Mouse (Mus musculus) thymus, postnatal 36 days (tissue): ENCODE data around the gene Adora1.
"Not testable (repeated sequence)": the region's sequence is repeated elsewhere in the genome, so short reads cannot be mapped to it uniquely, and the experiment has no call there.

ENCODE experiments used
- DNase-seq, 2 experiments: peaks; one replicate each; pipeline ENCODE4 v3.0.0; 2022; ENCODE audit warnings: mixed read lengths in 2 of 2

Gene Adora1

DNA sequence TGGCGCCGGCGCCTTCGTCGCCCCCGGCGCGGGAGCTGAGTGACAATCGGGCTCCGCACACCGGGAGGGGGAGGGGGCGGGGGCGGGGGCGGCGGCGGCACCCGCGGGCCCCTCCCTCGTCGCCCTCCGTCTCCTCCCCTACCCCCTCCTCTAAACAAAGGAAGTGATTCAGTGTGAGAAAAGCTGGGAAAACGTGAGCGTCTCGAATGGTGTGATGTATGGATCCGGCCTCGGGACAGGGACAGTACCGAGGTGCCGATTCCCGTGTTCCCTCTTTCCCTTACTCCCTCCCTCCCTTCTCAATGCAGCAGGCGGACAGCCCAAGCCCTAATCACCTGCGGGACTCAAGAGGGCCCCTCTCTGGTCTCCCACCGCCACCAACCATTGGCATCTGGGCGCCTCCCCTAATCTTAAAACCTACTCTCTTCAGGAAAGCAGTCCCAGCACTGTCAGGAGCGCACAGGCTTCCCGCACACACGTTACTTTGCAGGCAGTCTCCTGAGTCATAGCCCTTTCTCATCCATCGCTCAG lies at the start of gene Adora1:
Gene Adora1, minus strand, starts transcription at position 41 of the 531 bp plus-strand sequence.
- DNase-seq: no peak

GRCm38 (mm10) chr1:134283108-134283507 lies 47.9 kb upstream of the Adora1 start:
- DNase-seq: no peak

DNA sequence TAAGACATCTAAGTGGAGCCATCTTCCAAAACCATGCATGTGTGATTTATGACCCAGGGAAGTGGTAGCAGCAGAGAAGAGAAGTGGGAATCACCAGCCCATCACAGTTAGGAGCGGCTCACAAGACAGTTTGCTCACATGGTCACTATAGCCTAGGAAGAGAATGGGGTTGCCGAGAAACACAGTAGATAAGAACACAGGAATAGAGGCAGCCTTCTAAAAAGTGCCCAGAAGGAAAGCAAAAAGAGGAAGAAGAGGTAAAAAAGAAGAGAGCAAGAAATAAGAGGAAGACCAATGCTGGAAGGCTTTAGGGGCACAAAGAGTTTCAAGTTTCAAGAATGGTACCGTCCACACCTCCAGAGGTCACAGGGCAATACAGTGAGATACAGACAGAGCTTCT lies 47.1 kb upstream of the Adora1 start:
- no peak for DNase-seq

DNA sequence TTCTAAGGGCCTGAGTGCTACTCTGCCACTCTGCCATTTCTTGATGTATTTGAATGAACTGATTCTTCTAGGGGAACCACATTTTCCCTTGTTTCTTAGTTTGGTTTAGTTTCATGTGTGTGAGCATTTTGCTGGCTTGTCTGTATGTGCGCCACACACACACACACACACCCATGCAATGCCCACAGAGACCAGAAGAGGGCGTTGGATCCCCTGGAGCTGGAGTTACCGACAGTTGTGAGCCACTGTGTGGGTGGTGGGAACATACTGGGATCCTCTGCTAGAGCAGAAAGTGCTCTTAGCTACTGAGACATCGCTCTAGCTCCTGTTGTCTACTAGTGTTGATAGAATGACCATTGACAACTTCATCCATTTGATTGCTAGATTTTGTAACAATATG lies 46.3 kb upstream of the Adora1 start:
- DNase-seq: no peak

GRCm38 (mm10) chr1:134280174-134280573 lies 44.9 kb upstream of the Adora1 start:
- DNase-seq: no peak

DNA sequence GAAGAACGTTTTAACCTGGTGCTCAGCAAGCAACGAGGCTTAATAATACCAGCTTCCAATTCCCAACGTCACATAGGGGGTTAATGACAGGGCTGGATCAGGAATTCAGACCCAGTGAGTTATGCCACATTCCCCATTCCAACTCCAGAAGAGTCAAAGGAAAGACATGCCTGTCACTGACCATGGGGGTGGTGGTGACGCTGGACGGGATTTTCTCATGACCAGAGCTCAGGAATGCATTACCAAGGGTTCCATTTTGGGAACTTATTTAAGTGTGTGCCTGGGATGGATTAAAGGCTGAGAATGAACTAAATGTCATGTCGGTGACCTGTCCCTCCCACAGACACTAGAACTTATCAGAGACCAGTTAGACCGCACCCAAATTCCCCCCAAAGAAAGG lies 41.6 kb upstream of the Adora1 start:
- no peak for DNase-seq

GRCm38 (mm10) chr1:134275616-134276464 lies 40.6 kb upstream of the Adora1 start:
- no peak for DNase-seq

GRCm38 (mm10) chr1:134274483-134274920 lies 39.3 kb upstream of the Adora1 start:
- DNase-seq: no peak

- DNase-seq: no peak
Measured at GRCm38 (mm10) chr1:134273493-134274395, 38.5 kb upstream of the Adora1 start.

DNA sequence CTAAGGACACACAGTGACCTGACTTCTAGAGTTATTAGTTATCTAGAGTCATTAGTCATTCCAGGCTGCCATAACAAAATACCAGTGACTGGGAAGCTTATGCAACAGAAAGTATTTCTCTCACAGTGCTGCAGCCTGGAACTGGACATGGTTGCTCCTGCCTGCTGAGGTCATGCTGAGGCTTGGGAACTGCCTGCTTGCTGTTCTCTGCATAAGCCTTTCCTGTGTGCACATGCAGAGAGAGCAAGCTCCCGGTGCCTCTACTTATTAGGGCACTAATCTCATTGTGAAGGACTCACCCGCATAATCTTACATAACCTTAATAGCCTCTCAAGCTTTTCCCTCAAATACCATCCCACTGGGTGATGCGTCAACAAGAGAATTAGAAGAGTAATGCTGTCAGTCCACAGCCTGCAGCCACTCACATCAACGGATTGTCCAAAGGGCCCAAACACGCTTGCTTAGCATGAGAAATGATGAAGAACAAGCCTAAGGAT lies 37.6 kb upstream of the Adora1 start:
- DNase-seq: no peak

DNA sequence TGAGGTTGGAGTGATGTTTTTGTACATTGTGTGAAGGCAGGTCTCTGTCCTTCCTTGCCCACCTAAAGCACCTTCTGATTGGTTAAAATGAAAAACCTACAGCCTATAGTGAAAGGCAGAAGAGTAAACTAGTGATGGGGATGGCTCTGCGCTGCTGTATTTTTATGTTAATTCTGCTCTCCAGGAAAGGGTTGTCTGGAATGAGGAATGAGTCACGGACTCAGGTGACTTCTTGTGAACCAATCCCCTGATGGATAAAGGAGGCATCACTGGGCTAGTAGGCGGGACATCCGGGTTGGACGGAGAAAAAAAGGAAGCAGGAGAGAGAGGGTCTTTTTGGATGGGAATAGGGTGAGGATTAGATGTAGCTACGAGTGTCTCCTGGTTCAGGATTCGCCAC lies 34.8 kb upstream of the Adora1 start:
- no peak for DNase-seq

DNA sequence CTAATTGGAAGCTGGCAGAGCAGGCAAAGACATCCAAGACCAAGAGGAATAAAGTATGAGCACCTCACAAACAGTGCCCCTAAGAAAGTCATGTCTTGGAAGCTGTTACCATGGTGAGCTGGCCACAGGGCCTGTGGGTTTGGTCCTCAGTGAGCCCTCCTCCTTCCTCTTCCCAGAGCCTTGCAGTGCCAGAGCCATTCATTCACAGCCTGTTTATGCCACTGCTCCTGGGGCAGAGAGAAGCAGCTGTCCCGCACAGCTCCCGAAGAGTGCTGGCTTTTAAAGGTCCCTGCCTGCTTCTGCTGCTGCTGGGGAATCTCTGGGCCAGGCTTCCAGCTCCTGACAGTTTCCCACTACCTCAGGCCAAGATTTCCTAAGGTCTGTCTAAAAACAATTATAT lies 30.6 kb upstream of the Adora1 start:
- no peak for DNase-seq

DNA sequence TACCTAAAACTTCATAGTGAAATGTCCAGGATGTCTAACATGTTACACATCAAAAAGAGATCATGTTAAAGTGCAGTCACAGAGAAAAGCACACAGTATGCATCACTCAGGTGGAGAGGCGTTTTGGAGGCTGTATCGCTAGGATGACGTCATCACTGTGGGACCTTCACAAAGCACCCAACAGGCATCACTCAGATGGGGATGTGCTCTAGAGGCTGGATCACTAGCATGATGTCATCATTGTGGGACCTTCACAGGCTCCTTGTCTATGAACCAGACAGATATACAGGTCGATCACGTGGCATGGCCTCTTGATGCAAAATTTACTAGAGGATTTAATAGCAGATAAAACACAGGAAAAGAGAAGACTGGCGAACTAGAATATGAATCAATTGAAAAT lies 29.1 kb upstream of the Adora1 start:
- DNase-seq: no peak

DNA sequence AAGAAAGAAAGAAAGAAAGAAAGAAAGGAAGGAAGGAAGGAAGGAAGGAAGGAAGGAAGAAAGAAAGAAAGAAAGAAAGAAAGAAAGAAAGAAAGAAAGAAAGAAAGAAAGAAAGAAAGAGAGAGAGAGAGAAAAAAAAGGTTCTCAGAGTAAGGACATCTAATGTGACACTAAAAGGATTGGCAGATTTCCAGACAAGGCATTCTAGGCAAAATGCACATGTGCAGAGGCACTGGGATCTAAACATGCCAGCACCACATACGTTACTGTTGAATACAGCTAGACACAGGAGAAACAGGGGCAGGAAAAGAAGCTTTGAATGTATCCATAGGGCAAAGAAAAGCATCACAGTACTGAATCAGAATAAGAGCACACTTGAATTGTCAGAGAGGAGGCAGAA lies 14.4 kb upstream of the Adora1 start:
- not testable (repeated sequence) for DNase-seq

DNA sequence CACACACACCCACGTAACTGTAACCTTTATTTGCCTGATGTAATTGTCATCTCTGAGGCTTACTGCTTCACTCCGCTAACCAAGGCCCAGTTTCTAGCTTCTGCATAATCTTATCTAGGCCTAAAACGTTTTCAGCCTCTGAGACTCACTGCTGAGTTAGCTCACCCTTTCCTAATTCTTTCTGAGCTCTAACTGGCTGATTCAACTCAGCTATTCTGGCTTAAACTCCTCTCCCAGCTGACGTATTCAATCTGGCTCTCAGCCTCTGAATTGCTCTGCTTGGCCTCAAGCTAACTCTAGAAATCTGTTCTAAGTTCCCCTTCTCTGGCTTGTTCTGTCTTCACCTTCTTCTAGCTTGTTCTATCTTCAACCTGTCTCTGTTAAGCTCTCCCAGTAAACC lies 11.4 kb upstream of the Adora1 start:
- no peak for DNase-seq

DNA sequence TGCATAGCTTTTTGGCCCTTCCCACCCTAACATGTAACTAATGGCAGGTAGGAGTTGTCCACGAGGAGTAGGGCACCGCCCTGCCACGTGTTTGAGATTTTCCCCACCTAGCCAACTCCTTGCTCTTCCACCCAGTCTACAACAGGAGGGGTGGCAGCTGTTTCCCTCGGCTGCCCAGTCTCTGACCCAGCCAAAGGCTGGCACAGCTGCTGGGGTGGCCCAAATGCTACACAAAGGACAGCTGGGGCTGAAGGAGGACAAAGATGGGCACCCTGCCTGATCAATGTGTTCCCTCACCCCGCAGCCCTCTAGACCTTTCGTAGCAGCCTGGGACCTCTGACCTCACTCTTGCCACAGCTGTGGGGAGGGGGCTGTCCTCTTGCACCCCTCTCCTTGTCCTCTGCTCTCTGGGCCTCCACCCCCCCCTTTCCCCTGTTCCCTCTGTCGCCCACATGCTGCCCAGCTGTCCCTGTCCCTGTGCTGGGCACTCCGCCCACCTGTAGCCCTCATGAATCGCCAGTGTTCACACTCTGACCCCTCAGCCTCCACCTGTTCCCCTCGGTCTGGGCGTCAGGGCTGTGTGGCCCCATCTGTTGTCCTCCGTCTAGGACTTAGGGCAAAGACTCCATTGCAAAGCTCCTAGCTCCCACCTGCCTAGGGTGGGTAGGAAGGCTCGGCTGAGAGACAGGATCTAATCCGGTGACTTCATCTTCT lies 9.9 kb upstream of the Adora1 start:
- DNase-seq: no peak

DNA sequence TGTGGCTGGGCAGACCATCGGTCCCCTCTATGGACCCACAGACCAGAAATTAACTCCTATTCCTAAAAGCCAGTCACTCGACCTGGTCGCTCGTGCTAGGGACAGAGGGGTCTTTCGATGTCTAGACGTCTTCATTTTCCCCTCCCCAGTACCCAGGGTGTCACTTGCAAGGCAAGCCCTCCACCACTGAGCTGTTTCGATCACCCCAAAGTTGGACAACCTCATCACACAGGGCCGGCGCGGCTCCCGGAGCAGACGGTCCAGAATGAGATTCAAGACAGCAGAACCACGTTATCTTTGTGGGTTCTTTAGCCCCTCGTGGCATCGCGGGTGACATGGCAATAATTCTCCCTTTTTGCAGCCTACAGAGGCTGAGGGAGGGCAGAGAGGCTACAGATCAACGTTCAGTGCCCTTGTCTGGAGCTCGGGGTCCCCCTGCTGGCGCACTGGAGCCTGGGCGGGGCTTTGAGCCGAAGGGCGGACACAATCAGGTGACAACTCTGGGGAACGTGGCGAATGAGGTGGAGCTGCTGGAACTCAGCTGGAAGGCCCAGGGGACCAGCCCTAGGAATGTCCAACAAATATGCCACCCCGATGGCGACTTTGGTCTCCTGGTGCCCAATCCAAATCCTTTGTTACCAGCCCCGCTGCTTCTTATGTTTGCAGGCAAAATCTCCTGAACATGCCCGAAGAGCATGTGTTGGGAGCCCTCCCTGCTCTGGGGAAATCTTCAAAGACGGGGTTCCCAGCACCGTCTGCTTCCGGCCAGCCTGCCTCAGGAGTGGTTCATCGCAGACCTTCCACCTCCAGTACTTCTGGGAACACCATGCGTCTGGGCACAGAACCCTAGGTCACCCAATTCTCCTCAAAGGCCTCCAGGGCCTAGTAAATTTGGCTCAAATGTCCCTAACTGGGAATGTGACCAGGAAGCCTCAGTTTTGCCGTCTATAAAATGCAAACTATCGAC lies 9.0 kb upstream of the Adora1 start:
- peak; percentile 77 to 81 for DNase-seq

DNA sequence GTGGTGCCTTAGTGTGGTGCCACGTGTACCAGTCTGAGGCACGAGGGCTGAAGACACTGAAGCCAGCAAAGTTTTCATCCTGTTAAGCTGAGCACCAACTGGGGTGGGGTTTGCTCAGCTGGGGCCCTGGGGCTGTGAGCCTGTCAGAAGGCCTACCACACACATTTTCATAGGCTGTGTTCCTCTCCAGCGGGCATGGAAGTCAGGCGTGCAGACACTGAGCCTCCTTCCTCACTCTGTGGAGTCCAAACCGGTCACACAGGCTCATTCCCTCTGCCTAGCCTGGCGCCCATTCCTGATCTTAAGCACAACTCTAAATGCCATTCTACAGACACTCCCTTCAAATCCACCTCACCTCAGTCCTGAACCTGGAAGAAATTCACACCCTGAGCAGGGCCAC lies 8.3 kb upstream of the Adora1 start:
- no peak for DNase-seq

DNA sequence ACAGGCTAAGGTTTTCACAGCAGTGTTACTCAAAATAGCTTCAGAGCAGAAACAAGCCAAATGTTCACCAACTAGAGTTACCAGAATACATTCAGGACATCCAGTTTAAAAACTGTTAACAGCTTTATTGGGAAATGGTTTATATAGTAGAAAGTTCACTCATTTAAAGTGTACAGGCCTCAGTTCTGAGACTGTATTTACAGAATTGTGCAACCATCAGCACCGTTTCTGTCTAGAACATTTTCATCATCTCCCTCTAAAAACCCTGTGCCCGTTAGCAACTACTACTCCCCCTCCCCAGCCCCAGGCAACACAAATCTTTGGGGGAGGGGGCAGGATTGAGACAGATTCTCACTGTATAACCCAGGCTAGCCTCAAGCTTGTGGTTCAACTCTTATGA lies 7.1 kb upstream of the Adora1 start:
- DNase-seq: no peak

- no peak for DNase-seq
Measured at GRCm38 (mm10) chr1:134241298-134241697, 6.1 kb upstream of the Adora1 start.

DNA sequence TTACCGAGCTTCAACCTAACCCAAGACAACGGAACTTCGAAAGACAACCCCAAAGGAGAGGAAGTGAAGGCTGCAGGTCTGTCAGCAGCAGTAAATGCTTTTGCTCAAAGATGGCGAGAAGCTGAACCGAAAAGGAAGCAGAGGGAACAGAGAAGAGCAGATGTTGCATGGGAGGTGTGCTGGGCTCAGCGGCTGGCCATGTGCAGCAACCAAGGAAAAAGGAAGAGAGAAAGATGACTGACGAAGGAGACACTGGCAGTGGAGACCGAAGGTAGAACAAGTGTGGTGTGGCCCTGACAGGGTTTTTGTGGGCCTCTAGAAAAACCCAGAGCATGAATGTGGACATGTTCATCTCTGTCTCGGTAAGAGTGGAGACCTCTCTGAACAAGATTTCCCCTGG lies 5.5 kb upstream of the Adora1 start:
- no peak for DNase-seq
